Mouse (Mus musculus): ENCODE measurements around the gene Usp3.

Gene Usp3

GRCm38 (mm10) chr9:66592708-66593612 is at the start of gene Usp3:
Gene Usp3, minus strand, starts transcription at chr9:66593142.
- peak; percentile 93 to 95 for DNase-seq (ENCODE audit: low spot score in 2 of 2)

GRCm38 (mm10) chr9:66640491-66640890 is 47.5 kb upstream of the Usp3 start:
- DNase-seq (ENCODE audit: low spot score in 2 of 2) = no peak

- no peak for DNase-seq (ENCODE audit: low spot score in 2 of 2)
Measured at GRCm38 (mm10) chr9:66639626-66640025, 46.7 kb upstream of the Usp3 start.

GRCm38 (mm10) chr9:66632441-66632840 is 39.5 kb upstream of the Usp3 start:
- DNase-seq (ENCODE audit: low spot score in 2 of 2) = no peak

- DNase-seq (ENCODE audit: low spot score in 2 of 2) = no peak
Measured at GRCm38 (mm10) chr9:66630931-66631330, 38.0 kb upstream of the Usp3 start.

GRCm38 (mm10) chr9:66626661-66627060 is 33.7 kb upstream of the Usp3 start:
- DNase-seq (ENCODE audit: low spot score in 2 of 2) = no peak

- DNase-seq (ENCODE audit: low spot score in 2 of 2) = no peak
Measured at GRCm38 (mm10) chr9:66625974-66626530, 33.1 kb upstream of the Usp3 start.

- DNase-seq (ENCODE audit: low spot score in 2 of 2) = no peak
Measured at GRCm38 (mm10) chr9:66624873-66625272, 31.9 kb upstream of the Usp3 start.

- no peak for DNase-seq (ENCODE audit: low spot score in 2 of 2)
Measured at GRCm38 (mm10) chr9:66623627-66624026, 30.7 kb upstream of the Usp3 start.

- no peak for DNase-seq (ENCODE audit: low spot score in 2 of 2)
Measured at GRCm38 (mm10) chr9:66620581-66620981, 27.6 kb upstream of the Usp3 start.

GRCm38 (mm10) chr9:66620055-66620454 is 27.1 kb upstream of the Usp3 start:
- DNase-seq (ENCODE audit: low spot score in 2 of 2) = no peak

GRCm38 (mm10) chr9:66617812-66618211 is 24.9 kb upstream of the Usp3 start:
- no peak for DNase-seq (ENCODE audit: low spot score in 2 of 2)

- DNase-seq (ENCODE audit: low spot score in 2 of 2) = no peak
Measured at GRCm38 (mm10) chr9:66616858-66617257, 23.9 kb upstream of the Usp3 start.

- peak in 1 of 2 experiments; percentile 65 for DNase-seq (ENCODE audit: low spot score in 2 of 2)
Measured at GRCm38 (mm10) chr9:66615141-66615540, 22.2 kb upstream of the Usp3 start.

GRCm38 (mm10) chr9:66614547-66614946 is 21.6 kb upstream of the Usp3 start:
- no peak for DNase-seq (ENCODE audit: low spot score in 2 of 2)

- no peak for DNase-seq (ENCODE audit: low spot score in 2 of 2)
Measured at GRCm38 (mm10) chr9:66613667-66614066, 20.7 kb upstream of the Usp3 start.

GRCm38 (mm10) chr9:66611478-66612093 is 18.6 kb upstream of the Usp3 start:
- DNase-seq (ENCODE audit: low spot score in 2 of 2) = peak; percentile 72 to 79

GRCm38 (mm10) chr9:66608817-66609345 is 15.9 kb upstream of the Usp3 start:
- no peak for DNase-seq (ENCODE audit: low spot score in 2 of 2)

- DNase-seq (ENCODE audit: low spot score in 2 of 2) = no peak
Measured at GRCm38 (mm10) chr9:66606851-66607250, 13.9 kb upstream of the Usp3 start.

GRCm38 (mm10) chr9:66605876-66606750 is 13.2 kb upstream of the Usp3 start:
- no peak for DNase-seq (ENCODE audit: low spot score in 2 of 2)

Measured in natural killer cell, adult 2 months (primary cell).